Mouse (Mus musculus) olfactory bulb, adult 2 months (tissue): ENCODE measurements around the gene Dhx57.

Experiments
- CTCF ChIP-seq: fragments of 200-500 bp; IDR thresholded peaks from 2 replicates; pipeline ENCODE4 v1.5.1; 2012; ENCODE audit warnings: low read depth, mild to moderate bottlenecking, low read length, moderate library complexity; ENCODE audit not compliant: insufficient read depth
- POLR2A ChIP-seq: fragments of 200-500 bp; IDR thresholded peaks from 2 replicates; pipeline ENCODE4 v1.6.1; 2012; ENCODE audit warnings: mild to moderate bottlenecking, low read depth, low read length, moderate library complexity; ENCODE audit not compliant: insufficient read depth

DNA sequence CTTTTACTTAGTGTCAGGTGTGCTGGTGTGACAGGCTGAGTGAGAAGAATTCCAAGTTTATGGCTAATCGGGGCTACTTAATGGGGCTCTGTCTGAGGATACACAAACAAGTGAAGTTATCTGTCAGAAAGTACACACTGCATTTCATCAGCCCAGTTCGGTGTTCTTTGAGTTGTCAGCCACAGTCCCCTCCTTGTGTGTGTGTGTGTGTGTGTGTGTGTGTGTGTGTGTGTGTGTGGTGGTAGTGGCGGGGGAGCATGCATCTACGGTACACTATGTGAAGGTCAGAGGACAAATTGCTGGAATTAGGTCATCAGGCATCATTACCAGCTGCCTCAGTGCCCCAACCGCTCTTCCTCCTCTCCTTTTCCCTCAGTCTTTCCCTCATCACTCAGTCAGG, 35.2 kb upstream of the Dhx57 start:
- TF ChIP-seq CTCF, result no peak
- no peak for TF ChIP-seq POLR2A
